Mouse (Mus musculus) heart, embryonic 12.5 days (tissue): ENCODE measurements around the gene Elfn1. TPM values are rescaled to one million over a fixed set of nuclear protein-coding genes. Genes with fewer than 3 reads are reported as not detected.

Source experiments
- ATAC-seq: fragments of 200-750 bp; cut with Nextera tagmentation; 2 replicates; pipeline ENCODE4 v1.8.0; 2017; ENCODE audit warnings: moderate TSS enrichment, moderate library complexity; ENCODE audit not compliant: insufficient number of reproducible peaks, low FRiP score
- H3K27ac ChIP-seq: fragments of 300-500 bp; sonication (generic); 2 replicates; pipeline ENCODE4 v1.5.1; 2016; ENCODE audit warnings: mild to moderate bottlenecking, moderate library complexity; ENCODE audit not compliant: poor library complexity, severe bottlenecking
- H3K27me3 ChIP-seq: fragments of 300-500 bp; sonication (generic); replicated peaks from 2 replicates; pipeline ENCODE4 v1.6.1; 2016; ENCODE audit warnings: mild to moderate bottlenecking, moderate library complexity
- H3K36me3 ChIP-seq: fragments of 300-500 bp; sonication (generic); 2 replicates; pipeline ENCODE4 v1.6.1; 2016; ENCODE audit warnings: mild to moderate bottlenecking, moderate library complexity
- H3K4me1 ChIP-seq: fragments of 300-500 bp; sonication (generic); replicated peaks from 2 replicates; pipeline ENCODE4 v1.6.1; 2016; ENCODE audit warnings: mild to moderate bottlenecking
- H3K4me2 ChIP-seq: fragments of 300-500 bp; sonication (generic); 2 replicates; pipeline ENCODE4 v1.6.1; 2016; ENCODE audit warnings: mild to moderate bottlenecking, moderate library complexity
- H3K4me3 ChIP-seq: fragments of 300-500 bp; sonication (generic); 2 replicates; pipeline ENCODE4 v1.5.1; 2016; ENCODE audit warnings: mild to moderate bottlenecking
- H3K9ac ChIP-seq: fragments of 300-500 bp; sonication (generic); 2 replicates; pipeline ENCODE4 v1.6.1; 2016; ENCODE audit warnings: mild to moderate bottlenecking, moderate library complexity
- H3K9me3 ChIP-seq: fragments of 300-500 bp; sonication (generic); replicated peaks from 2 replicates; pipeline ENCODE4 v1.6.1; 2016; ENCODE audit warnings: mild to moderate bottlenecking, moderate library complexity
- WGBS: fragments of 180-500 bp; shearing (Covaris S2); methylation state at CpG from one replicate; pipeline ENCODE4 v1.1.7; 2016; 5-methylcytosine and 5-hydroxymethylcytosine counted together
- polyA plus RNA-seq: library from polyadenylated mRNA; unstranded; fragments of >200 nt; fragmentation: Nextera tagmentation; extraction: Ambion mirVana; gene quantifications from 2 replicates; pipeline ENCODE4 v1.2.1, GENCODE M21; 2016

Elfn1 gene
- 0.05 and 0.22 TPM in 2 replicates for polyA plus RNA-seq

GRCm38 (mm10) chr5:139907714-139908242, at the start of gene Elfn1:
Elfn1 (plus strand) TSS chr5:139907943.
- H3K27me3 ChIP-seq, result peaks cover 100% of the 10 kb centered on the region
- peak within 1 kb of the TSS; percentile 58 for H3K4me3 ChIP-seq
- H3K9me3 ChIP-seq, result no peaks in the 10 kb centered on the region
- peaks cover 40% of the 10 kb centered on the region for H3K4me1 ChIP-seq
- H3K9ac ChIP-seq, result peak within 1 kb of the TSS; percentile 60
- under 1% methylated on average over 33 of the region's 33 CpGs for WGBS
- H3K27ac ChIP-seq, result no peak within 1 kb of the TSS
- ATAC-seq, result no peak; the same call in 1 of the 2 replicates
- no peaks in the 10 kb centered on the region for H3K36me3 ChIP-seq
- peak within 1 kb of the TSS; percentile 92 for H3K4me2 ChIP-seq

DNA sequence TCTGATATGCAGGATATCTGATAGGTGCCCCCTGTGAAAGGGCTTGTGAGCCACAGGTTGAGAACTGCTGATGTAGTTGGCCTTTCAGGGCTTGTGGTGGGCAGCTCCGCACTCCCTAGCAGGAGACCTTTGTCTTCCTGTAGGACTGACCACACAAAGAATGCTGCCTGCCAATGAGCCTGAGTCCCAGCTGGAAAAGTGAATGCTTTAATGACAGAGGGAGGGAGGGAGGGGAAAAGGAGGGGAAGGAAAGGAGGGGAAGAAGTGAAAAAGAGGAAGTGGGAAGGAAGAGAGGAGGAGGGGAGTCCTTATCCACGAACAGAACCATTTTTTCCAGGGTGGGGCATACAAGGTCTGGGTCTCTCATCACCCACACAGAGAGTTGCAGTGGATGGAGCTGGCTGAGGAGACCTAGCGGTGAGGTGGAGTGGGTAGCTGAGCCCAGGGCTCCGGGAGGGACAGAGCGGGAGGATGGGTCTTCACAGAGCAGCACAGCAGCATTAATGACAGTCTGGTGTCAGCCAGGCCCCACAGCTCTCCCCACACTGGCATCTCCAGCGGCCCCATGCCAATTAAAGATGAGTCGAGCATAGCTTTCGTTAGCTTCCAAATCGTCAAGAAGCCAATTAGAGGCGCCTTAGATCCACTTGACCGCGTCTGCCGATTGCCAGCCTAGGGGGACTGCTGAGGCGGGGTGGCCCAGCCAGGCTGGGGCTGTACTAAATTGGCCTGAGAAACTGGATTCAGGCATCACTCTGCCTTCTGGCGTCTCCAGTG, 47.2 kb upstream of the Elfn1 start:
- 56% methylated on average over 15 of the region's 15 CpGs for WGBS
- Histone ChIP-seq H3K27ac (no peak overlapping the region), H3K9me3 (0 out of 2 replicates have a peak, but pooled peaks cover 3% of the 10 kb centered on the region), H3K4me3 (no peak overlapping the region), H3K9ac (no peak overlapping the region), H3K4me2 (no peak overlapping the region), H3K36me3 (no peaks in the 10 kb centered on the region), H3K4me1 (no peaks in the 10 kb centered on the region), H3K27me3 (peaks cover 20% of the 10 kb centered on the region; the same call in 1 of the 2 replicates)
- ATAC-seq, result no peak

DNA sequence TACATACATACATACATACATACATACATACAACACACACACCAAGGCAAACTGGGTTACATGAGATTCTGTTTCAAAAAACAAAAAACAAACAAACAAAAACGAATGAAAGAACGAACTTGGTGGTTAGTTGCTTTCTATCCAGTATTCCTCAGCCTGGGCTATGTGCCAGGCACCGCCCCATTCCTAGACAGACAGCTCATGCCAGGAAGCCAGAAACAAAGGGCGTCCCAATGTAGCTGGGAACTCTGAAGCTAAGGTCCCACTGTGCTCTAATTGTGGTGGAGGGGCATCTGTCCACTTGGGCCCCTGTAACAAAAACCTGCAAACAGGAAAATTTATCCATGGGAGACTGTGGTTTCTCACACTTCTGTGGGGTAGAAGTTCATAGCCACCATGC, 45.0 kb upstream of the Elfn1 start:
- Histone ChIP-seq H3K27me3 (peaks cover 24% of the 10 kb centered on the region; the same call in 1 of the 2 replicates), H3K4me3 (no peak overlapping the region), H3K36me3 (no peaks in the 10 kb centered on the region), H3K27ac (no peak overlapping the region), H3K9ac (no peak overlapping the region), H3K9me3 (0 out of 2 replicates have a peak, but pooled peaks cover 3% of the 10 kb centered on the region), H3K4me1 (no peaks in the 10 kb centered on the region), H3K4me2 (no peak overlapping the region)
- WGBS, result 41% methylated on average over 4 of the region's 4 CpGs
- ATAC-seq, result 0 out of 2 replicates have a peak, but pooled peaks have one; percentile 66

DNA sequence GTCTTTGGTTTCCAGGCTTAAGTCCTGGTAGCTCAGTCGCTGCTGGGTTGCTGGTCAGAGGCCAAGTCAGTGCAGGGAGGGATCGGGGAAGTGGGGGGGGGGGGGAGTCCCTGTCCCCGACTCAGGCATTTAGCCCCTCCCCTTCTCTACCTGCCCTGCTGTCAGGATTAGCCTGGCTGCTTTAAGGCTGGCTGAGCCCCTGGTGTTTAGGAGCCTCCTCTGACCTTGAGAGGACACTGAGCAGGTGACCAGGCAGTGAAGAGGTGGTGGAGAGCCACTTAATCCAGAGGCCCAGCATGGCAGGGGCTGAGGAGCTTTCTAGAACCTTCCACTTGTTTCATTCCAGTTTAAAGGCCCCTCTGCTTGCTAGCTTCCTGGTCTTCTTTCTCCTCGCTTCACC, 36.9 kb upstream of the Elfn1 start:
- no peak for ATAC-seq
- H3K4me2 ChIP-seq, result no peak overlapping the region
- 3% methylated on average over 4 of the region's 4 CpGs for WGBS

GRCm38 (mm10) chr5:139871526-139871925, 36.2 kb upstream of the Elfn1 start:
- Histone ChIP-seq H3K27me3 (peaks cover 19% of the 10 kb centered on the region), H3K4me2 (no peak overlapping the region), H3K36me3 (no peaks in the 10 kb centered on the region), H3K4me1 (no peaks in the 10 kb centered on the region; the same call in 1 of the 2 replicates), H3K4me3 (no peak overlapping the region), H3K9me3 (no peaks in the 10 kb centered on the region), H3K27ac (no peak overlapping the region), H3K9ac (no peak overlapping the region)
- no peak for ATAC-seq
- 72% methylated on average over 1 of the region's 1 CpGs for WGBS

More for the DNA sequence above, 36.9 kb upstream of the Elfn1 start:
- Histone ChIP-seq H3K36me3 (no peaks in the 10 kb centered on the region), H3K27me3 (peaks cover 19% of the 10 kb centered on the region), H3K27ac (no peak overlapping the region), H3K9ac (no peak overlapping the region), H3K4me3 (no peak overlapping the region), H3K9me3 (no peaks in the 10 kb centered on the region), H3K4me1 (no peaks in the 10 kb centered on the region; the same call in 1 of the 2 replicates)

- H3K9ac ChIP-seq, result no peak overlapping the region
- no peak overlapping the region for H3K4me3 ChIP-seq
- no peak overlapping the region for H3K27ac ChIP-seq
- no peaks in the 10 kb centered on the region for H3K36me3 ChIP-seq
- WGBS, result 55% methylated on average over 7 of the region's 7 CpGs
- H3K9me3 ChIP-seq, result 0 out of 2 replicates have a peak, but pooled peaks cover 3% of the 10 kb centered on the region
- H3K4me1 ChIP-seq, result no peaks in the 10 kb centered on the region
- no peak overlapping the region for H3K4me2 ChIP-seq
- ATAC-seq, result no peak
- H3K27me3 ChIP-seq, result peaks cover 9% of the 10 kb centered on the region
Measured at GRCm38 (mm10) chr5:139877563-139877962, 30.2 kb upstream of the Elfn1 start.

DNA sequence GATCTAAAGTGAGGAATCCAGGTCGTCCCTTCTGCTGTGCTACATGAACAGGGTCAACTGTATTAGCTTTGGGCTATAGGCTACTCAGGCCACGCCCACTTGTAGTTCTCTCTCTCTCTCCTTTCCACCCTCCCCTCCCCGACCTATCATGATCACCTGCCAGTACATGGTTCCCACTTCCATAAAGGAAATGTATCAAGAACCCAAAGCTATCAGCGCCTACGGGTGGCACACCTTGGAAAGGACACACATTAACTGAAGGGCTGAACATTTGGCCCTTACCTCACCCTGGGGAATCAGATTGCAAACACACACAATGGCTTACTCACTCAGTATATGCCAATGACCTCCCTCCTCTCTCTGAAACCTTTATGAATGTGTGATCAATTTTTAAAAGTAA, 28.0 kb upstream of the Elfn1 start:
- no peak overlapping the region for H3K27ac ChIP-seq
- H3K4me1 ChIP-seq, result no peaks in the 10 kb centered on the region
- H3K4me3 ChIP-seq, result no peak overlapping the region
- H3K9ac ChIP-seq, result no peak overlapping the region
- no peak overlapping the region for H3K4me2 ChIP-seq
- no peaks in the 10 kb centered on the region for H3K36me3 ChIP-seq
- H3K27me3 ChIP-seq, result no peaks in the 10 kb centered on the region
- 0 out of 2 replicates have a peak, but pooled peaks cover 3% of the 10 kb centered on the region for H3K9me3 ChIP-seq
- 68% methylated on average over 5 of the region's 5 CpGs for WGBS
- ATAC-seq, result no peak

GRCm38 (mm10) chr5:139881161-139881560, 26.6 kb upstream of the Elfn1 start:
- no peak overlapping the region for H3K4me3 ChIP-seq

GRCm38 (mm10) chr5:139888624-139889023, 19.1 kb upstream of the Elfn1 start:
- Histone ChIP-seq H3K9me3 (no peaks in the 10 kb centered on the region), H3K27me3 (peaks cover 28% of the 10 kb centered on the region), H3K4me2 (no peak overlapping the region), H3K4me1 (no peaks in the 10 kb centered on the region), H3K4me3 (no peak overlapping the region), H3K27ac (no peak overlapping the region), H3K36me3 (no peaks in the 10 kb centered on the region), H3K9ac (no peak overlapping the region)
- WGBS, result 26% methylated on average over 3 of the region's 3 CpGs
- no peak for ATAC-seq

More at GRCm38 (mm10) chr5:139881161-139881560, 26.6 kb upstream of the Elfn1 start:
- no peak overlapping the region for H3K4me2 ChIP-seq
- WGBS, result 89% methylated on average over 9 of the region's 9 CpGs
- H3K9me3 ChIP-seq, result 0 out of 2 replicates have a peak, but pooled peaks cover 3% of the 10 kb centered on the region
- H3K27me3 ChIP-seq, result no peaks in the 10 kb centered on the region
- no peak overlapping the region for H3K27ac ChIP-seq
- no peaks in the 10 kb centered on the region for H3K36me3 ChIP-seq
- no peak for ATAC-seq
- no peaks in the 10 kb centered on the region for H3K4me1 ChIP-seq
- H3K9ac ChIP-seq, result no peak overlapping the region

GRCm38 (mm10) chr5:139889370-139889769, 18.4 kb upstream of the Elfn1 start:
- ATAC-seq, result no peak
- H3K27me3 ChIP-seq, result peaks cover 36% of the 10 kb centered on the region
- WGBS, result 35% methylated on average over 10 of the region's 10 CpGs

GRCm38 (mm10) chr5:139892326-139892994, 15.3 kb upstream of the Elfn1 start:
- Histone ChIP-seq H3K36me3 (no peaks in the 10 kb centered on the region), H3K9ac (no peak overlapping the region), H3K27ac (no peak overlapping the region), H3K4me3 (no peak overlapping the region), H3K4me1 (no peaks in the 10 kb centered on the region), H3K4me2 (no peak overlapping the region), H3K27me3 (peaks cover 58% of the 10 kb centered on the region), H3K9me3 (no peaks in the 10 kb centered on the region)
- 41% methylated on average over 5 of the region's 5 CpGs for WGBS
- no peak for ATAC-seq

More at GRCm38 (mm10) chr5:139889370-139889769, 18.4 kb upstream of the Elfn1 start:
- Histone ChIP-seq H3K4me2 (no peak overlapping the region), H3K27ac (no peak overlapping the region), H3K4me3 (no peak overlapping the region), H3K9ac (no peak overlapping the region), H3K4me1 (no peaks in the 10 kb centered on the region), H3K9me3 (no peaks in the 10 kb centered on the region), H3K36me3 (no peaks in the 10 kb centered on the region)
